Mouse (Mus musculus) stomach, postnatal 0 days (tissue): Measurements from ENCODE around the gene Lrtm1. TPM values are rescaled to one million over a fixed set of nuclear protein-coding genes. Genes with fewer than 3 reads are reported as not detected.

Source experiments
- ATAC-seq: fragments of 200-750 bp; cut with Nextera tagmentation; 2 replicates; pipeline ENCODE4 v1.8.0; 2017; ENCODE audit not compliant: low FRiP score, low TSS enrichment
- DNase-seq: peaks from one replicate; pipeline ENCODE4 v3.0.0-alpha.2; 2016; ENCODE audit warnings: low spot score
- H3K27ac ChIP-seq: fragments of 300-500 bp; sonication (generic); replicated peaks from 2 replicates; pipeline ENCODE4 v1.5.1; 2014; ENCODE audit warnings: mild to moderate bottlenecking, control low read depth
- H3K27me3 ChIP-seq: fragments of 300-500 bp; sonication (generic); 2 replicates; pipeline ENCODE4 v1.6.1; 2014; ENCODE audit warnings: low read length; ENCODE audit not compliant: control insufficient read depth, insufficient read depth
- H3K36me3 ChIP-seq: fragments of 300-500 bp; sonication (generic); 2 replicates; pipeline ENCODE4 v1.6.1; 2014; ENCODE audit warnings: low read length, mixed read lengths; ENCODE audit not compliant: control insufficient read depth, insufficient read depth
- H3K4me1 ChIP-seq: fragments of 300-500 bp; sonication (generic); replicated peaks from 2 replicates; pipeline ENCODE4 v1.6.1; 2014; ENCODE audit warnings: antibody characterized with exemption; ENCODE audit not compliant: control insufficient read depth, insufficient read depth
- H3K4me2 ChIP-seq: fragments of 300-500 bp; sonication (generic); replicated peaks from 2 replicates; pipeline ENCODE4 v1.6.1; 2014; ENCODE audit warnings: low read depth, mild to moderate bottlenecking, control low read depth, moderate library complexity
- H3K4me3 ChIP-seq: fragments of 300-500 bp; sonication (generic); 2 replicates; pipeline ENCODE4 v1.5.1; 2014; ENCODE audit warnings: low read depth, low read length, control low read depth
- H3K9ac ChIP-seq: fragments of 300-500 bp; sonication (generic); 2 replicates; pipeline ENCODE4 v1.6.1; 2014; ENCODE audit warnings: mild to moderate bottlenecking, low read length, control low read depth, mixed read lengths
- H3K9me3 ChIP-seq: fragments of 300-500 bp; sonication (generic); 2 replicates; pipeline ENCODE4 v1.6.1; 2016; ENCODE audit warnings: low read length; ENCODE audit not compliant: control insufficient read depth
- CTCF ChIP-seq: IDR thresholded peaks from 2 replicates; pipeline ENCODE4 v1.5.1; 2016; ENCODE audit warnings: antibody characterized with exemption, low read depth, mild to moderate bottlenecking, moderate library complexity
- EP300 ChIP-seq: optimal IDR thresholded peaks from 2 replicates; pipeline ENCODE3; 2016; ENCODE audit warnings: antibody characterized with exemption
- WGBS: fragments of 180-500 bp; shearing (Covaris S2); extraction: QIAGEN DNeasy Blood & Tissue Kit; methylation state at CpG from one replicate; pipeline ENCODE4 v1.1.7; 2014; 5-methylcytosine and 5-hydroxymethylcytosine counted together
- polyA plus RNA-seq: library from polyadenylated mRNA; unstranded; fragments of >200 nt; fragmentation: Nextera tagmentation; extraction: Ambion mirVana; gene quantifications from 2 replicates; pipeline ENCODE4 v1.2.1, GENCODE M21; 2015

Gene Lrtm1
- polyA plus RNA-seq, 1 experiment from 2014 or later, result not detected

DNA sequence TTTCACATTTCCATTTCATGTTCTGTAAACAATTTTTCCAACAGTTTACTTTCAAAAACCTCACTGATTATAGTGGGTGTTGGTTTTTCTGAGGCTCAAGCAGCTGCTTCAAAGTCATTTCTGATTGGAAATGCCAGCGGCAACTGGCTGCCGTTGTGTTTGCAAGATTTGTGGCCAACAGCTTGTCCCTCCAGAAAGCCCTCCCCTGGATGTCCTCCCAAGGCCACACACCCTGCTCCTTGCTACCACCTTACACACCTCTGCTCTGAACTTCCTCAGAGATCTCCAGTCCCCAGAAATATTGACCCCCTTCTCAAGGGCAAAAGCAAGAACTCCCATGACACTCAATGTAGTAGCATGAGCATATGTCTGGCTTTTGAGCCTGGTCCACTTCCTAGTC lies 44.7 kb downstream of the Lrtm1 start:
- no peak overlapping the region for H3K4me3 ChIP-seq
- H3K27me3 ChIP-seq, result no peaks in the 10 kb centered on the region
- H3K4me2 ChIP-seq, result no peak overlapping the region
- H3K9me3 ChIP-seq, result no peaks in the 10 kb centered on the region
- 89% methylated on average over 2 of the region's 2 CpGs for WGBS
- DNase-seq (no peak), ATAC-seq (no peak)
- H3K27ac ChIP-seq, result no peak overlapping the region
- H3K36me3 ChIP-seq, result no peaks in the 10 kb centered on the region
- TF ChIP-seq CTCF (no peak), EP300 (no peak)
- no peaks in the 10 kb centered on the region for H3K4me1 ChIP-seq
- no peak overlapping the region for H3K9ac ChIP-seq

DNA sequence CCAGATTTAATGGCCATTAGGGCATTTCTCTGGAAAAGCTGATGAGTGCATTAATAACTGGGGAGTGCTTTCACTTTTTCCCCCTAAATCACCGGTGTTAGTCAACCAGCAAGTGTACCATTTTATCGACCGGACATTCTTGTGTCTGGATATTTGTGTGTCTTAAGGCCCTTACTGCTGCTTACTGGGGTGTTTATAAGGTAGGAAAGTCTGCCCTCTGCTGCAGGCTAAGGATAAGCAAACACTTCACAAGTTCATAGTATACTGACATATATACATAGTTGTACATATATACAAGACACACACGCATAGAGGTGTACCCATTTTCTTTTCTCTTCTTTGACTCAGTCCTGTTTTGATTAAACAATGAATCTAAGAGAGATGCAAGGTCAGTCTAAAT lies 55.7 kb downstream of the Lrtm1 start:
- Histone ChIP-seq H3K4me3 (no peak overlapping the region), H3K27ac (no peak overlapping the region), H3K9ac (no peak overlapping the region), H3K27me3 (no peaks in the 10 kb centered on the region), H3K9me3 (no peaks in the 10 kb centered on the region), H3K4me2 (no peak overlapping the region), H3K4me1 (no peaks in the 10 kb centered on the region), H3K36me3 (no peaks in the 10 kb centered on the region)
- DNase-seq (no peak), ATAC-seq (no peak)
- 68% methylated on average over 4 of the region's 4 CpGs for WGBS
- TF ChIP-seq EP300 (no peak), CTCF (peak; percentile 56)

DNA sequence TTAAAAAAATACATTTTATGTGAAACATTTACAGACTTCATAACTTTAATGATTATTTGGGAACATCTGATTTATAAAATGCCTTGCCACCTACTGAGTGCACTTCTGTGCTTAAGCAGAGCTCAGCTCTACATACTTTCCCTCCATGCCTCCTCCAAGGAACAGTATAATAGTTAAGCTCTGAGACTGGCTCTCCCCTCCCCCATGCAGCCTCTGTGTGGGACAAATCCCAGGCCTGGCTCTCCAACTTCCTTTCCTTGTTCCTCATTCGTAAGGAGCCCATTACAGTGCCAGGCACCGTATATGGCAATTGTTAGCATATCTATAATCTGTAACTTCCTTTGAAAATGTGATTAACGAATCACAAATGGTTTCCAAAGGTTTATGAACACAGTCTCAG lies 59.4 kb downstream of the Lrtm1 start:
- Histone ChIP-seq H3K27me3 (no peaks in the 10 kb centered on the region), H3K4me2 (no peak overlapping the region), H3K36me3 (no peaks in the 10 kb centered on the region), H3K4me3 (no peak overlapping the region), H3K4me1 (no peaks in the 10 kb centered on the region), H3K9me3 (no peaks in the 10 kb centered on the region), H3K9ac (no peak overlapping the region), H3K27ac (no peak overlapping the region)
- TF ChIP-seq CTCF (no peak), EP300 (no peak)
- ATAC-seq (no peak), DNase-seq (no peak)
- WGBS, result 43% methylated on average over 3 of the region's 3 CpGs

DNA sequence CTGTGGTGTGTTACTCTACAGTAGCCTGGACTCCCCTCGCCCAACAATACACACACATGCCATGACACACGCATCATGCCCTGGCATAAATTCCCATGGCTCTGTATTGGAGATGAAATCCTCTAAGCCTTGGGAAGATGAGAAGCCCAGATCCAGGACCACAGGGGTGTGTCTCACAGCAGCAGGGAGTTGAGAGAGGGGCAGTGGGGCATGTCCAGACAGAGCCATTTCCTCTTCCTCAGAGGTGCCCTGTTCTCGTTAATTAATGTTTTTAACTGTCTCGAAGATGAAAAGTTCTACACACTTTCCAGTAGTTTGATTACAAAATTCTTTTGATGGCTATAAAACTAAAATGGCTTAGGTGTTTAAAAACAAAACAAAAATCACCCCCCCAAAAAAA lies 62.2 kb downstream of the Lrtm1 start:
- Histone ChIP-seq H3K4me1 (no peaks in the 10 kb centered on the region), H3K4me3 (no peak overlapping the region), H3K9me3 (no peaks in the 10 kb centered on the region), H3K4me2 (no peak overlapping the region), H3K27me3 (no peaks in the 10 kb centered on the region), H3K9ac (no peak overlapping the region), H3K36me3 (no peaks in the 10 kb centered on the region), H3K27ac (peak overlapping the region; percentile 63; the same call in 1 of the 2 replicates)
- DNase-seq (no peak), ATAC-seq (no peak)
- 68% methylated on average over 4 of the region's 4 CpGs for WGBS
- TF ChIP-seq CTCF (no peak), EP300 (no peak)

DNA sequence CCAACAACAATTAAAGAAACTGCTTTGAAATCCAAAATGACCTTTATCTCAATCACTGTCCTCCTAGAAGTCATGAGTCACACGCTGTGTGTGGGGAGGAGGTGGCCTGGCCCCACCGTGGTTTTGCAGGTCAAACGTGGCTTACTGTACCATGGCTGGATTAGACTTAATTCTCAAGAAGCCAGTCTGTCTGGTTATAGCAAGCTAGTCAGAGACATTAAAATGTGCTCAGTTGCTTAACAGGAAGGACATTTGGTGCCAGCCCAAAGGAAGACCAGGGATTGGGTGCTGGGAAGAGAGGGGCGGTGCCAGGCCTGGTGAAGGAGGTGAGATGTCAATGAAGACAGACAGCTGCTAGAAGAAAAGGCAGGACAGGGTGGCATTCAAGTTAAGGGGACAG lies 62.6 kb downstream of the Lrtm1 start:
- 64% methylated on average over 4 of the region's 4 CpGs for WGBS
- Histone ChIP-seq H3K4me3 (no peak overlapping the region), H3K27me3 (no peaks in the 10 kb centered on the region), H3K36me3 (no peaks in the 10 kb centered on the region), H3K9ac (no peak overlapping the region), H3K27ac (peak overlapping the region; percentile 49; the same call in 1 of the 2 replicates), H3K4me2 (no peak overlapping the region), H3K9me3 (no peaks in the 10 kb centered on the region), H3K4me1 (no peaks in the 10 kb centered on the region)
- ATAC-seq (0 out of 2 replicates have a peak, but pooled peaks have one; percentile 49), DNase-seq (no peak)
- TF ChIP-seq CTCF (no peak), EP300 (peak; percentile 81)

DNA sequence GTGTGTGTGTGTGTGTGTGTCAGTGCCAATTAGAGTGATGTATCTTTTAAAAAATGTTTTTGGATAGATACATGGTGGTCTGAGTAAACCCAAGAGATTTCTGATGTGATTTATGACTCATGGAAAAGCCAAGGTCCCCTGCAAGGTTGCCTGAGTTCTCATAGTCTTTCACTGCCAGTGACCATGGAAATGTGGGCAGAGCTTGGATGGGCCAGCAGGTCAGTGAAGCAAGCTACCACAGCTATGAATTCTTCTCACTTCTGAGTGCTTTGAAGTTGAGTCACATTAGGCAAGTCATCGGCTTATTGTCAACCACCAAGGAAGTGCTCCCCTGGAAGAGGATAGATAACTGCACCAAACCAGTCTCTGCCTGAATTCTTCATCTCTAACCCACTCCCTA lies 64.2 kb downstream of the Lrtm1 start:
- Histone ChIP-seq H3K36me3 (no peaks in the 10 kb centered on the region), H3K9me3 (no peaks in the 10 kb centered on the region), H3K4me2 (no peak overlapping the region), H3K9ac (no peak overlapping the region), H3K27me3 (no peaks in the 10 kb centered on the region), H3K27ac (no peak overlapping the region), H3K4me1 (no peaks in the 10 kb centered on the region), H3K4me3 (no peak overlapping the region)
- TF ChIP-seq EP300, result no peak
- TF ChIP-seq CTCF, result no peak
- no peak for ATAC-seq
- no peak for DNase-seq
- 58% methylated on average over 1 of the region's 1 CpGs for WGBS
